In genomic region chr4:98845687-98846125, GRCm38 (mm10) we compare ENCODE assay signal across 16 mouse cellular contexts. TPM values are rescaled to one million over a fixed set of nuclear protein-coding genes. Genes with fewer than 3 reads are reported as not detected.
A peak's percentile ranks its signal among the peaks of the same experiment; 100 is the strongest.
DNase-seq lines count a peak whose midpoint lies in the region; ATAC-seq and TF ChIP-seq lines count a peak whose summit lies in the region.
"Had no signal": no experiment of that assay in that cellular context is flagged by ENCODE, and none has a peak within 500 bp of the region (broad histone marks: within the 10 kb centered on the region; RNA-seq: fewer than 3 reads in every experiment).

No protein-coding gene starts in this region.

- DNase-seq in kidney, adult 2 months: peak; percentile 12
- DNase-seq in kidney, adult 8-10 months: no peak
- DNase-seq in embryonic facial prominence, embryonic 10.5 days (ENCODE audit: low spot score): peak; percentile 36
- peak; percentile 16 for DNase-seq in kidney, postnatal 14 days
- DNase-seq in gastrocnemius, postnatal 10 days: no peak
- no peak for DNase-seq in adrenal gland, adult 2 months
- DNase-seq: cerebellum, adult 9-11 months; thymus, adult 18-20 months had no signal

- TF ChIP-seq POLR2A in kidney, adult 2 months (IDR thresholded peaks at IDR 0.05; ENCODE audit: low read depth, low read length): no peak
- TF ChIP-seq POLR2A in ES-Bruce4 (IDR thresholded peaks at IDR 0.05; ENCODE audit: insufficient read depth, low read length): no peak

- H3K27me3 ChIP-seq in kidney, adult 2 months (replicated peaks; ENCODE audit: control insufficient read depth, insufficient read depth, low read length): no peaks in the 10 kb centered on the region
- H3K27me3 ChIP-seq in ES-Bruce4 (ENCODE audit: control insufficient read depth, insufficient read depth, low read length, poor library complexity, severe bottlenecking): no peaks in the 10 kb centered on the region
- H3K27me3 ChIP-seq in embryonic facial prominence, embryonic 10.5 days (replicated peaks; ENCODE audit: low read depth, poor library complexity, severe bottlenecking): peaks cover 28% of the 10 kb centered on the region
- peaks cover 4% of the 10 kb centered on the region; the same call in 1 of the 2 replicates for H3K27me3 ChIP-seq in hindbrain, embryonic 12.5 days
- H3K27me3 ChIP-seq: heart, embryonic 13.5 days had no signal

- H3K4me1 ChIP-seq in kidney, adult 2 months (ENCODE audit: control insufficient read depth, insufficient read depth, low read length): no peaks in the 10 kb centered on the region
- H3K4me1 ChIP-seq in ES-Bruce4 (ENCODE audit: control insufficient read depth, insufficient read depth, low read length): peaks cover 5% of the 10 kb centered on the region
- H3K4me1 ChIP-seq in embryonic facial prominence, embryonic 10.5 days: peaks cover 32% of the 10 kb centered on the region
- peaks cover under 1% of the 10 kb centered on the region for H3K4me1 ChIP-seq in hindbrain, embryonic 12.5 days

- no peak overlapping the region for H3K9ac ChIP-seq in ES-Bruce4 (ENCODE audit: low read depth, poor library complexity, severe bottlenecking)
- H3K9ac ChIP-seq in hindbrain, embryonic 12.5 days: no peak overlapping the region
- H3K9ac ChIP-seq: heart, embryonic 13.5 days; hindbrain, embryonic 14.5 days had no signal

- ATAC-seq in hindbrain, embryonic 12.5 days (ENCODE audit: low FRiP score): no peak

- TF ChIP-seq CTCF in kidney, adult 2 months (conservative IDR thresholded peaks at IDR 0.05; ENCODE audit: insufficient read depth, insufficient read length, low read depth, low read length): no peak
- TF ChIP-seq CTCF in ES-Bruce4 (IDR thresholded peaks at IDR 0.05; ENCODE audit: low read depth, low read length): no peak

- peak; percentile 98 for TF ChIP-seq EP300 in ES-Bruce4 (IDR thresholded peaks at IDR 0.05; ENCODE audit: insufficient read depth, low read depth, low read length)

- H3K27ac ChIP-seq in kidney, adult 2 months (ENCODE audit: insufficient read depth, low read depth, low read length): no peak overlapping the region
- peak overlapping the region; percentile 89 for H3K27ac ChIP-seq in ES-Bruce4 (ENCODE audit: insufficient read depth, low read length)
- H3K27ac ChIP-seq in embryonic facial prominence, embryonic 10.5 days (replicated peaks): peak overlapping the region; percentile 31; the same call in 1 of the 2 replicates
- H3K27ac ChIP-seq in hindbrain, embryonic 12.5 days: no peak overlapping the region
- H3K27ac ChIP-seq: heart, embryonic 13.5 days; hindbrain, embryonic 14.5 days had no signal

- 42% methylated on average over 8 of the region's 8 CpGs for WGBS in kidney, adult 2 months
- WGBS in embryonic facial prominence, embryonic 10.5 days: 63% methylated on average over 8 of the region's 8 CpGs
- WGBS in hindbrain, embryonic 12.5 days: 82% methylated on average over 8 of the region's 8 CpGs

- no peak overlapping the region for H3K4me2 ChIP-seq in hindbrain, embryonic 12.5 days (replicated peaks)
- H3K4me2 ChIP-seq: heart, embryonic 13.5 days; hindbrain, embryonic 14.5 days had no signal

- no peaks in the 10 kb centered on the region for H3K36me3 ChIP-seq in kidney, adult 2 months (ENCODE audit: control insufficient read depth, insufficient read depth, low read length)
- H3K36me3 ChIP-seq in ES-Bruce4 (ENCODE audit: control insufficient read depth, insufficient read depth, low read length, poor library complexity, severe bottlenecking): no peaks in the 10 kb centered on the region
- H3K36me3 ChIP-seq in embryonic facial prominence, embryonic 10.5 days (replicated peaks): no peaks in the 10 kb centered on the region
- H3K36me3 ChIP-seq in hindbrain, embryonic 12.5 days: no peaks in the 10 kb centered on the region
- H3K36me3 ChIP-seq: heart, embryonic 13.5 days had no signal

- peaks cover 9% of the 10 kb centered on the region for H3K9me3 ChIP-seq in ES-Bruce4 (replicated peaks; ENCODE audit: control insufficient read depth, insufficient read depth, low read length, poor library complexity, severe bottlenecking)
- H3K9me3 ChIP-seq in embryonic facial prominence, embryonic 10.5 days: no peaks in the 10 kb centered on the region
- H3K9me3 ChIP-seq in hindbrain, embryonic 12.5 days (replicated peaks): no peaks in the 10 kb centered on the region
- H3K9me3 ChIP-seq: heart, embryonic 13.5 days had no signal

- H3K4me3 ChIP-seq in kidney, adult 2 months (ENCODE audit: insufficient read depth, low read depth, low read length): no peak overlapping the region
- H3K4me3 ChIP-seq in ES-Bruce4 (ENCODE audit: low read depth, low read length): no peak overlapping the region
- H3K4me3 ChIP-seq in embryonic facial prominence, embryonic 10.5 days: no peak overlapping the region
- no peak overlapping the region for H3K4me3 ChIP-seq in hindbrain, embryonic 12.5 days
- H3K4me3 ChIP-seq: heart, embryonic 13.5 days had no signal

RNA-seq across cellular contexts. Expression of gene I0C0044D17Rik, which starts 22.1 kb away (rescaled TPM):
- not detected in 2 replicates for polyA plus RNA-seq in kidney, adult 2 months (2012; rRNA removed)
- polyA plus RNA-seq in ES-Bruce4 (2011; ENCODE audit: insufficient read depth, insufficient read length, low read depth, missing spikeins): not detected in 2 replicates
- polyA plus RNA-seq in embryonic facial prominence, embryonic 10.5 days (2016; fragmentation: Nextera tagmentation; extraction: Ambion mirVana): not detected in 2 replicates
- not detected for total RNA-seq in gastrocnemius, postnatal 10 days (2021)
- not detected for total RNA-seq in adrenal gland, adult 2 months (2021)
- not detected in 2 replicates for polyA plus RNA-seq in adrenal gland, adult 2 months (2012; rRNA removed)
- not detected in 2 replicates for polyA plus RNA-seq in hindbrain, embryonic 12.5 days (2016; fragmentation: Nextera tagmentation; extraction: Ambion mirVana)
- total RNA-seq: gastrocnemius, adult 18-20 months; left cerebral cortex, postnatal 10 days; monocyte, adult 5-6 weeks had no signal
- polyA plus RNA-seq: heart, embryonic 13.5 days; hindbrain, embryonic 14.5 days; small intestine, adult 2 months had no signal

RNA-seq across cellular contexts. Expression of gene Kank4, which starts 28.4 kb away (rescaled TPM):
- polyA plus RNA-seq in kidney, adult 2 months (2012; rRNA removed): 3.2 and 3.5 TPM in 2 replicates
- 2.1 and 2.4 TPM in 2 replicates for polyA plus RNA-seq in ES-Bruce4 (2011; ENCODE audit: insufficient read depth, insufficient read length, low read depth, missing spikeins)
- polyA plus RNA-seq in embryonic facial prominence, embryonic 10.5 days (2016; fragmentation: Nextera tagmentation; extraction: Ambion mirVana): 2.1 and 2.5 TPM in 2 replicates
- 1 to 10 TPM; 4.5 to 5.5 TPM for total RNA-seq in gastrocnemius, postnatal 10 days (2021)
- 1 to 10 TPM; 2.8 to 3.9 TPM for total RNA-seq in adrenal gland, adult 2 months (2021)
- 1.5 and 2.2 TPM in 2 replicates for polyA plus RNA-seq in adrenal gland, adult 2 months (2012; rRNA removed)
- polyA plus RNA-seq in hindbrain, embryonic 12.5 days (2016; fragmentation: Nextera tagmentation; extraction: Ambion mirVana): 1.5 and 1.7 TPM in 2 replicates
- total RNA-seq: monocyte, adult 5-6 weeks had no signal

Comparison
In these comparisons a context has a peak if more than half of its experiments do, and no peak if none do; other contexts are left out.
1. DNase-seq: peak in kidney, adult 2 months (single experiment), embryonic facial prominence, embryonic 10.5 days (single experiment) and kidney, postnatal 14 days (single experiment); none in kidney, adult 8-10 months (0 of 2), gastrocnemius, postnatal 10 days (single experiment) and adrenal gland, adult 2 months (single experiment).
2. H3K27ac ChIP-seq: peak in ES-Bruce4 (single experiment) and embryonic facial prominence, embryonic 10.5 days (single experiment); none in kidney, adult 2 months (single experiment) and hindbrain, embryonic 12.5 days (single experiment).